Mouse (Mus musculus): Measurements from ENCODE around the gene Fam102b.
A peak's percentile ranks its signal among the peaks of the same experiment; 100 is the strongest.

The Fam102b gene

GRCm38 (mm10) chr3:109027515-109027987, at the start of gene Fam102b:
Gene Fam102b, minus strand, starts transcription at chr3:109027607.
- DNase-seq (ENCODE audit: low read depth, low spot score): peak; percentile 77

- DNase-seq (ENCODE audit: low read depth, low spot score): peak; percentile 68
These were observed 35.6 kb upstream of the Fam102b start for GRCm38 (mm10) chr3:109062989-109063388.

- DNase-seq (ENCODE audit: low read depth, low spot score): no peak
These were observed 35.0 kb upstream of the Fam102b start for GRCm38 (mm10) chr3:109062391-109062790.

- DNase-seq (ENCODE audit: low read depth, low spot score): no peak
These were observed 32.5 kb upstream of the Fam102b start for GRCm38 (mm10) chr3:109059903-109060302.

GRCm38 (mm10) chr3:109051946-109052331, 24.5 kb upstream of the Fam102b start:
- DNase-seq (ENCODE audit: low read depth, low spot score): no peak

- no peak for DNase-seq (ENCODE audit: low read depth, low spot score)
These were observed 23.9 kb upstream of the Fam102b start for GRCm38 (mm10) chr3:109051056-109051945.

GRCm38 (mm10) chr3:109047707-109048283, 20.4 kb upstream of the Fam102b start:
- DNase-seq (ENCODE audit: low read depth, low spot score): no peak

- no peak for DNase-seq (ENCODE audit: low read depth, low spot score)
These were observed 19.0 kb upstream of the Fam102b start for GRCm38 (mm10) chr3:109046428-109046827.

- DNase-seq (ENCODE audit: low read depth, low spot score): no peak
These were observed 16.0 kb upstream of the Fam102b start for GRCm38 (mm10) chr3:109043395-109043794.

- DNase-seq (ENCODE audit: low read depth, low spot score): no peak
These were observed 13.5 kb upstream of the Fam102b start for GRCm38 (mm10) chr3:109040908-109041307.

GRCm38 (mm10) chr3:109034411-109034810, 7.0 kb upstream of the Fam102b start:
- DNase-seq (ENCODE audit: low read depth, low spot score): no peak

GRCm38 (mm10) chr3:109032306-109032705, 4.9 kb upstream of the Fam102b start:
- no peak for DNase-seq (ENCODE audit: low read depth, low spot score)

GRCm38 (mm10) chr3:109031626-109032025, 4.2 kb upstream of the Fam102b start:
- no peak for DNase-seq (ENCODE audit: low read depth, low spot score)

GRCm38 (mm10) chr3:109030817-109031216, 3.4 kb upstream of the Fam102b start:
- DNase-seq (ENCODE audit: low read depth, low spot score): no peak

GRCm38 (mm10) chr3:109029661-109030060, 2.3 kb upstream of the Fam102b start:
- DNase-seq (ENCODE audit: low read depth, low spot score): no peak

- DNase-seq (ENCODE audit: low read depth, low spot score): peak; percentile 36
These were observed 376 bp downstream of the Fam102b start for GRCm38 (mm10) chr3:109026991-109027470.

GRCm38 (mm10) chr3:109026462-109026990, 881 bp downstream of the Fam102b start:
- DNase-seq (ENCODE audit: low read depth, low spot score): no peak

- DNase-seq (ENCODE audit: low read depth, low spot score): peak; percentile 92
These were observed 1.8 kb downstream of the Fam102b start for GRCm38 (mm10) chr3:109025579-109025978.

GRCm38 (mm10) chr3:109023066-109023465, 4.3 kb downstream of the Fam102b start:
- no peak for DNase-seq (ENCODE audit: low read depth, low spot score)

GRCm38 (mm10) chr3:109021720-109022516, 5.5 kb downstream of the Fam102b start:
- DNase-seq (ENCODE audit: low read depth, low spot score): no peak

- no peak for DNase-seq (ENCODE audit: low read depth, low spot score)
These were observed 9.1 kb downstream of the Fam102b start for GRCm38 (mm10) chr3:109018336-109018735.

GRCm38 (mm10) chr3:109012595-109012994, 14.8 kb downstream of the Fam102b start:
- no peak for DNase-seq (ENCODE audit: low read depth, low spot score)

Data from forelimb bud, embryonic 11.5 days (tissue).